ENCODE assay signal across 26 mouse cellular contexts in the genomic region with DNA sequence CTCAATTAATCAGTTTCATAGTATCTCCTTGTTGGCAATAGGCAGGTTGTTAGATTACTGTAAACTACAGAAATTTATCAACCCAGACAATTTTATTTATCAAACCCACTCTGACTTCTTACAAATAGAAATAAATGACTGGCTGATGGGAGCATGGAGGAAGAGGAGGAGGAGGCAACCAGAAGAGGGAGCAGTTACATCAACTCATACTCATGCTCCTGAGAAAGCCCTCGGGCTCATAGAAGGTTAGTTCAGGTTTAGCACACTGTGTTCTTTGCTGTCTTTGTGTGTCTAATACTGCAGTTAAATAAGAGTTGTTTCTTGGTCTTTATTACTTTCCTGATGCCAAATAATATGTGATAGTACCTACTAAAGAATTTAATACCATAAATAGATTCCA.
DNase-seq lines count a peak whose midpoint lies in the region; ATAC-seq and TF ChIP-seq lines count a peak whose summit lies in the region.
"Had no signal": no experiment of that assay in that cellular context is flagged by ENCODE, and none has a peak within 500 bp of the region (broad histone marks: within the 10 kb centered on the region; RNA-seq: fewer than 3 reads in every experiment).

No protein-coding gene starts in this region.

- H3K4me1 ChIP-seq in liver, postnatal 0 days (ENCODE audit: insufficient read depth), result no peaks in the 10 kb centered on the region
- no peaks in the 10 kb centered on the region for H3K4me1 ChIP-seq in liver, embryonic 12.5 days
- peaks cover 0 to 8% of the 10 kb centered on the region in 2 experiments; a peak in 2 of 4 replicates for H3K4me1 ChIP-seq in CH12.LX (ENCODE audit: control insufficient read depth in 1 of 2, insufficient read depth in 2 of 2)
- H3K4me1 ChIP-seq: embryonic facial prominence, embryonic 13.5 days; forebrain, embryonic 13.5 days; heart, embryonic 10.5 days; hindbrain, embryonic 15.5 days; megakaryocyte, embryonic 14.5 days; midbrain, embryonic 15.5 days; neural tube, embryonic 13.5 days had no signal

- intact Hi-C loops in gastrocnemius, adult 2 months (cut with DNase I), result loop anchor here (5.0 kb wide), 1 partner anchor 359 kb away; no protein-coding TSS in a partner anchor
- intact Hi-C loops in gastrocnemius, postnatal 36 days (cut with DNase I), result no loop called here

- H3K9me3 ChIP-seq in liver, postnatal 0 days (ENCODE audit: low read length), result no peaks in the 10 kb centered on the region
- H3K9me3 ChIP-seq in liver, embryonic 12.5 days (replicated peaks), result no peaks in the 10 kb centered on the region
- H3K9me3 ChIP-seq in CH12.LX (replicated peaks; ENCODE audit: low read length), result no peaks in the 10 kb centered on the region
- H3K9me3 ChIP-seq: embryonic facial prominence, embryonic 13.5 days; forebrain, embryonic 13.5 days; heart, embryonic 10.5 days; hindbrain, embryonic 15.5 days; midbrain, embryonic 15.5 days; neural tube, embryonic 13.5 days had no signal

- H3K27ac ChIP-seq in gastrocnemius, adult 2 months, result no peak overlapping the region
- no peak overlapping the region for H3K27ac ChIP-seq in liver, postnatal 0 days (ENCODE audit: low read depth)
- no peak overlapping the region for H3K27ac ChIP-seq in liver, embryonic 12.5 days
- no peak overlapping the region for H3K27ac ChIP-seq in CH12.LX (ENCODE audit: insufficient read depth, low read depth)
- H3K27ac ChIP-seq: embryonic facial prominence, embryonic 13.5 days; forebrain, embryonic 13.5 days; heart, embryonic 10.5 days; hindbrain, embryonic 15.5 days; midbrain, embryonic 15.5 days; neural tube, embryonic 13.5 days had no signal

- no peak for ATAC-seq in liver, postnatal 0 days
- ATAC-seq in liver, embryonic 12.5 days, result no peak
- ATAC-seq in megakaryocyte-erythroid progenitor cell, adult 5-6 weeks (replicated peaks; ENCODE audit: low FRiP score, low TSS enrichment, poor library complexity, severe bottlenecking), result peak; percentile 34; the same call in 1 of the 2 replicates
- ATAC-seq: forebrain, embryonic 13.5 days; midbrain, embryonic 15.5 days had no signal

- H3K4me2 ChIP-seq in liver, postnatal 0 days (ENCODE audit: low read depth, low read length), result no peak overlapping the region
- H3K4me2 ChIP-seq in liver, embryonic 12.5 days, result no peak overlapping the region
- no peak overlapping the region for H3K4me2 ChIP-seq in CH12.LX (ENCODE audit: insufficient read depth, low read depth, poor library complexity, severe bottlenecking)
- H3K4me2 ChIP-seq: embryonic facial prominence, embryonic 13.5 days; forebrain, embryonic 13.5 days; hindbrain, embryonic 15.5 days; midbrain, embryonic 15.5 days; neural tube, embryonic 13.5 days had no signal

- H3K9ac ChIP-seq in liver, postnatal 0 days (replicated peaks), result no peak overlapping the region
- H3K9ac ChIP-seq in liver, embryonic 12.5 days, result no peak overlapping the region
- H3K9ac ChIP-seq in CH12.LX (ENCODE audit: insufficient read depth, low read depth), result no peak overlapping the region
- H3K9ac ChIP-seq: embryonic facial prominence, embryonic 13.5 days; forebrain, embryonic 13.5 days; hindbrain, embryonic 15.5 days; midbrain, embryonic 15.5 days; neural tube, embryonic 13.5 days had no signal

- dilution Hi-C loops in CH12.LX (cut with MboI; ENCODE audit: extremely low pct_ligation_motif_present, extremely low pct_unique_long_range_greater_than_20kb, low sequenced_read_pairs), result no loop called here

- TF ChIP-seq RAD21 in CH12.LX (IDR thresholded peaks at IDR 0.05; ENCODE audit: low read depth, low read length), result peak; percentile 58

- WGBS in liver, postnatal 0 days (ENCODE audit: insufficient replicate concordance), result 50% methylated on average over 1 of the region's 1 CpGs
- WGBS in liver, embryonic 12.5 days (ENCODE audit: insufficient replicate concordance), result 73% methylated on average over 1 of the region's 1 CpGs

- no peak for DNase-seq in gastrocnemius, adult 2 months
- no peak for DNase-seq in gastrocnemius, postnatal 36 days
- DNase-seq in liver, postnatal 0 days, result no peak
- DNase-seq in CH12.LX (ENCODE audit: extremely low read depth), result peak; percentile 6
- DNase-seq in cerebellum, adult 11 months, result no peak
- no peak for DNase-seq in left cerebral cortex, adult 11 months (ENCODE audit: low spot score)
- DNase-seq: adrenal gland, postnatal 25 days; cerebellum, postnatal 10 days; kidney, postnatal 36 days; left cerebral cortex, postnatal 4 days; lung, adult 18-20 months; lung, postnatal 14 days; retina, postnatal 1 day; right cerebral cortex, postnatal 25 days; spleen, adult 18-20 months had no signal

- TF ChIP-seq POLR2A in CH12.LX (IDR thresholded peaks at IDR 0.05; ENCODE audit: low read depth, low read length), result no peak

- H3K27me3 ChIP-seq in liver, postnatal 0 days (ENCODE audit: insufficient read depth, low read length), result no peaks in the 10 kb centered on the region
- H3K27me3 ChIP-seq in liver, embryonic 12.5 days (replicated peaks), result no peaks in the 10 kb centered on the region
- H3K27me3 ChIP-seq in CH12.LX (replicated peaks), result no peaks in the 10 kb centered on the region
- H3K27me3 ChIP-seq: forebrain, embryonic 13.5 days; hindbrain, embryonic 15.5 days; megakaryocyte, embryonic 14.5 days; midbrain, embryonic 15.5 days; neural tube, embryonic 13.5 days had no signal

- no peaks in the 10 kb centered on the region for H3K79me2 ChIP-seq in CH12.LX (replicated peaks; ENCODE audit: control insufficient read depth, extremely low read depth, insufficient read depth, poor library complexity, severe bottlenecking)

- no peak overlapping the region for H3K4me3 ChIP-seq in gastrocnemius, adult 2 months
- H3K4me3 ChIP-seq in liver, postnatal 0 days (ENCODE audit: low read depth, low read length), result no peak overlapping the region
- no peak overlapping the region for H3K4me3 ChIP-seq in liver, embryonic 12.5 days
- no peak overlapping the region for H3K4me3 ChIP-seq in CH12.LX (replicated peaks in 1 of 3; ENCODE audit: low read depth in 2 of 3, low read length in 2 of 3, poor library complexity in 1 of 3)
- H3K4me3 ChIP-seq: embryonic facial prominence, embryonic 13.5 days; forebrain, embryonic 13.5 days; heart, embryonic 10.5 days; hindbrain, embryonic 15.5 days; megakaryocyte, embryonic 14.5 days; midbrain, embryonic 15.5 days; myocyte; neural tube, embryonic 13.5 days had no signal

- no peak for TF ChIP-seq EP300 in liver, postnatal 0 days (IDR thresholded peaks at IDR 0.05; ENCODE audit: low read depth)
- no peak for TF ChIP-seq EP300 in CH12.LX (IDR thresholded peaks at IDR 0.05; ENCODE audit: low read length)

- in situ Hi-C loops in CH12.LX (cut with MboI; ENCODE audit: low pct_ligation_motif_present, low pct_unique_long_range_greater_than_20kb, low sequenced_read_pairs), result no loop called here

- TF ChIP-seq CTCF in gastrocnemius, adult 2 months (IDR thresholded peaks at IDR 0.05), result peak; percentile 48
- TF ChIP-seq CTCF in liver, postnatal 0 days (IDR thresholded peaks at IDR 0.05; ENCODE audit: low read depth), result peak; percentile 17; the same call in 1 of the 2 replicates
- TF ChIP-seq CTCF in CH12.LX (conservative IDR thresholded peaks at IDR 0.05 in 1 of 2, IDR thresholded peaks at IDR 0.05 in 1 of 2; ENCODE audit: low read depth in 2 of 2, low read length in 2 of 2), result peak in 1 of 2 experiments; percentile 65; a peak in 2 of 4 replicates

- no peaks in the 10 kb centered on the region for H3K36me3 ChIP-seq in liver, postnatal 0 days (replicated peaks; ENCODE audit: insufficient read depth, low read length)
- H3K36me3 ChIP-seq in liver, embryonic 12.5 days, result no peaks in the 10 kb centered on the region
- H3K36me3 ChIP-seq in CH12.LX (replicated peaks in 1 of 2; ENCODE audit: control insufficient read depth in 1 of 2, insufficient read depth in 1 of 2, low read length in 1 of 2), result no peaks in the 10 kb centered on the region
- H3K36me3 ChIP-seq: embryonic facial prominence, embryonic 13.5 days; G1E; heart, embryonic 10.5 days; hindbrain, embryonic 15.5 days; midbrain, embryonic 15.5 days; neural tube, embryonic 13.5 days had no signal

TF ChIP-seq in CH12.LX, 34 proteins besides CTCF, POLR2A, EP300 and RAD21:
- TF ChIP-seq HCFC1 (IDR thresholded peaks at IDR 0.05; ENCODE audit: low read depth, low read length) (no peak), SMC3 (IDR thresholded peaks at IDR 0.05; ENCODE audit: low read depth, low read length) (peak; percentile 66)
